Mouse (Mus musculus) neural tube, embryonic 11.5 days (tissue): ENCODE results near the gene Psrc1. TPM values are rescaled to one million over a fixed set of nuclear protein-coding genes. Genes with fewer than 3 reads are reported as not detected.

ENCODE experiments used
- ATAC-seq: fragments of 200-750 bp; cut with Nextera tagmentation; 2 replicates; pipeline ENCODE4 v1.8.0; 2017; ENCODE audit warnings: moderate number of reproducible peaks, mild to moderate bottlenecking, moderate TSS enrichment, moderate library complexity; ENCODE audit not compliant: insufficient read depth, low FRiP score, low TSS enrichment
- DNase-seq: peaks from one replicate; pipeline ENCODE4 v3.0.0-alpha.2; 2015; ENCODE audit warnings: low spot score
- H3K27ac ChIP-seq: fragments of 300-500 bp; sonication (generic); 2 replicates; pipeline ENCODE4 v1.5.1; 2014; ENCODE audit warnings: low read depth, mild to moderate bottlenecking, low read length
- H3K27me3 ChIP-seq: fragments of 300-500 bp; sonication (generic); 2 replicates; pipeline ENCODE4 v1.6.1; 2014; ENCODE audit warnings: mild to moderate bottlenecking, low read length, mixed read lengths; ENCODE audit not compliant: control insufficient read depth, insufficient read depth
- H3K36me3 ChIP-seq: fragments of 300-500 bp; sonication (generic); 2 replicates; pipeline ENCODE4 v1.6.1; 2014; ENCODE audit warnings: mild to moderate bottlenecking, low read length, moderate library complexity, mixed read lengths; ENCODE audit not compliant: control insufficient read depth, insufficient read depth
- H3K4me1 ChIP-seq: fragments of 300-500 bp; sonication (generic); 2 replicates; pipeline ENCODE4 v1.6.1; 2014; ENCODE audit warnings: low read length, mixed read lengths; ENCODE audit not compliant: control insufficient read depth, insufficient read depth
- H3K4me2 ChIP-seq: fragments of 300-500 bp; sonication (generic); 2 replicates; pipeline ENCODE4 v1.6.1; 2014; ENCODE audit warnings: low read depth, mild to moderate bottlenecking, moderate library complexity
- H3K4me3 ChIP-seq: fragments of 300-500 bp; sonication (generic); 2 replicates; pipeline ENCODE4 v1.5.1; 2014; ENCODE audit warnings: low read depth, low read length
- H3K9ac ChIP-seq: fragments of 300-500 bp; sonication (generic); 2 replicates; pipeline ENCODE4 v1.6.1; 2014; ENCODE audit warnings: mild to moderate bottlenecking, low read length
- H3K9me3 ChIP-seq: fragments of 300-500 bp; sonication (generic); 2 replicates; pipeline ENCODE4 v1.6.1; 2016; ENCODE audit warnings: low read length; ENCODE audit not compliant: control insufficient read depth
- WGBS: fragments of 180-500 bp; shearing (Covaris S2); extraction: QIAGEN DNeasy Blood & Tissue Kit; methylation state at CpG from one replicate; pipeline ENCODE4 v1.1.7; 2014; 5-methylcytosine and 5-hydroxymethylcytosine counted together
- polyA plus RNA-seq: library from polyadenylated mRNA; unstranded; fragments of >200 nt; fragmentation: Nextera tagmentation; extraction: Ambion mirVana; gene quantifications from 2 replicates; pipeline ENCODE4 v1.2.1, GENCODE M21; 2014

Gene Psrc1
- polyA plus RNA-seq, 1 experiment from 2014 or later = 52.0 TPM

- H3K36me3 ChIP-seq = no peaks in the 10 kb centered on the region
- no peak overlapping the region for H3K27ac ChIP-seq
- DNase-seq (peak; percentile 59), ATAC-seq (peak; percentile 48)
- H3K4me3 ChIP-seq = no peak overlapping the region
- no peaks in the 10 kb centered on the region for H3K27me3 ChIP-seq
- H3K9me3 ChIP-seq = no peaks in the 10 kb centered on the region
- peaks cover 6% of the 10 kb centered on the region for H3K4me1 ChIP-seq
- H3K9ac ChIP-seq = peak overlapping the region; percentile 26
- WGBS = 13% methylated on average over 7 of the region's 7 CpGs
- H3K4me2 ChIP-seq = no peak overlapping the region
These were observed 22.7 kb upstream of the Psrc1 start for GRCm38 (mm10) chr3:108360894-108361293.

- Histone ChIP-seq H3K4me2 (no peak overlapping the region), H3K4me1 (peaks cover 6% of the 10 kb centered on the region), H3K4me3 (no peak overlapping the region), H3K36me3 (no peaks in the 10 kb centered on the region), H3K27me3 (no peaks in the 10 kb centered on the region), H3K9ac (no peak overlapping the region), H3K27ac (no peak overlapping the region), H3K9me3 (no peaks in the 10 kb centered on the region)
- DNase-seq (no peak), ATAC-seq (no peak)
- 78% methylated on average over 3 of the region's 3 CpGs for WGBS
These were observed 20.0 kb upstream of the Psrc1 start for GRCm38 (mm10) chr3:108363626-108364025.

GRCm38 (mm10) chr3:108364270-108364995 is 19.2 kb upstream of the Psrc1 start, which contains the start of gene Mybphl:
TSS of gene Mybphl (plus strand) at chr3:108364911.
- ATAC-seq = no peak
- no peak for DNase-seq
- Histone ChIP-seq H3K9ac (no peak within 1 kb of the TSS), H3K27ac (no peak within 1 kb of the TSS), H3K27me3 (no peaks in the 10 kb centered on the region), H3K36me3 (no peaks in the 10 kb centered on the region), H3K9me3 (no peaks in the 10 kb centered on the region), H3K4me3 (no peak within 1 kb of the TSS), H3K4me1 (peaks cover 6% of the 10 kb centered on the region), H3K4me2 (no peak within 1 kb of the TSS)
- 70% methylated on average over 9 of the region's 9 CpGs for WGBS

- peak overlapping the region; percentile 1; the same call in 1 of the 2 replicates for H3K4me2 ChIP-seq
- H3K36me3 ChIP-seq = no peaks in the 10 kb centered on the region
- DNase-seq (peak; percentile 43), ATAC-seq (peak; percentile 57; the same call in 1 of the 2 replicates)
- H3K27ac ChIP-seq = no peak overlapping the region
- H3K9me3 ChIP-seq = no peaks in the 10 kb centered on the region
- H3K27me3 ChIP-seq = no peaks in the 10 kb centered on the region
- 57% methylated on average over 9 of the region's 9 CpGs for WGBS
- H3K4me1 ChIP-seq = no peaks in the 10 kb centered on the region
- H3K9ac ChIP-seq = no peak overlapping the region
- H3K4me3 ChIP-seq = no peak overlapping the region
These were observed 16.5 kb upstream of the Psrc1 start for GRCm38 (mm10) chr3:108367173-108367572.

- no peak for ATAC-seq
- 91% methylated on average over 3 of the region's 3 CpGs for WGBS
- no peak overlapping the region for H3K4me2 ChIP-seq
These were observed 15.8 kb upstream of the Psrc1 start for GRCm38 (mm10) chr3:108367828-108368227.

GRCm38 (mm10) chr3:108368721-108369120 is 14.9 kb upstream of the Psrc1 start:
- Histone ChIP-seq H3K36me3 (no peaks in the 10 kb centered on the region), H3K9ac (no peak overlapping the region), H3K27ac (no peak overlapping the region), H3K9me3 (no peaks in the 10 kb centered on the region), H3K27me3 (no peaks in the 10 kb centered on the region), H3K4me2 (no peak overlapping the region), H3K4me1 (no peaks in the 10 kb centered on the region), H3K4me3 (no peak overlapping the region)
- DNase-seq (no peak), ATAC-seq (no peak)
- WGBS = 85% methylated on average over 5 of the region's 5 CpGs

More at GRCm38 (mm10) chr3:108367828-108368227, 15.8 kb upstream of the Psrc1 start:
- Histone ChIP-seq H3K36me3 (no peaks in the 10 kb centered on the region), H3K27ac (no peak overlapping the region), H3K9me3 (no peaks in the 10 kb centered on the region), H3K4me1 (no peaks in the 10 kb centered on the region), H3K27me3 (no peaks in the 10 kb centered on the region), H3K4me3 (no peak overlapping the region), H3K9ac (no peak overlapping the region)
- no peak for DNase-seq

GRCm38 (mm10) chr3:108372274-108372673 is 11.4 kb upstream of the Psrc1 start:
- no peak for ATAC-seq
- Histone ChIP-seq H3K36me3 (no peaks in the 10 kb centered on the region), H3K27ac (no peak overlapping the region), H3K9me3 (no peaks in the 10 kb centered on the region), H3K4me3 (no peak overlapping the region), H3K27me3 (no peaks in the 10 kb centered on the region), H3K4me2 (no peak overlapping the region), H3K9ac (no peak overlapping the region), H3K4me1 (no peaks in the 10 kb centered on the region)
- no peak for DNase-seq
- WGBS = 66% methylated on average over 3 of the region's 3 CpGs

- H3K27me3 ChIP-seq = no peaks in the 10 kb centered on the region
- H3K4me1 ChIP-seq = no peaks in the 10 kb centered on the region
- no peak overlapping the region for H3K27ac ChIP-seq
- ATAC-seq (no peak), DNase-seq (no peak)
- no peaks in the 10 kb centered on the region for H3K36me3 ChIP-seq
- no peaks in the 10 kb centered on the region for H3K9me3 ChIP-seq
- H3K9ac ChIP-seq = no peak overlapping the region
- WGBS = 88% methylated on average over 3 of the region's 3 CpGs
- H3K4me2 ChIP-seq = no peak overlapping the region
- H3K4me3 ChIP-seq = no peak overlapping the region
These were observed 10.9 kb upstream of the Psrc1 start for GRCm38 (mm10) chr3:108372691-108373090.
